Mouse (Mus musculus): ENCODE results near the gene Inca1. TPM values are rescaled to one million over a fixed set of nuclear protein-coding genes. Genes with fewer than 3 reads are reported as not detected.

The Inca1 gene
- polyA plus RNA-seq, 1 experiment, result 0.42 TPM

GRCm38 (mm10) chr11:70668335-70668770, 31.6 kb downstream of the Inca1 start:
- H3K4me3 ChIP-seq (ENCODE audit: insufficient read depth, poor library complexity, severe bottlenecking), result peak overlapping the region; percentile 23
- TF ChIP-seq CTCF (IDR thresholded peaks at IDR 0.05; ENCODE audit: control insufficient read depth, insufficient read depth, insufficient read length) (no peak), USF1 (IDR thresholded peaks at IDR 0.05; ENCODE audit: low read depth) (peak; percentile 65)
- H3ac ChIP-seq (ENCODE audit: control insufficient read depth, insufficient read length, low read depth), result peak overlapping the region; percentile 28
- H3K27me3 ChIP-seq (ENCODE audit: control insufficient read depth, insufficient read depth, insufficient read length), result no peaks in the 10 kb centered on the region
- H3K36me3 ChIP-seq (ENCODE audit: control insufficient read depth, insufficient read depth), result peaks cover 34% of the 10 kb centered on the region
- H3K79me2 ChIP-seq (ENCODE audit: control insufficient read depth, insufficient read depth), result peaks cover 41% of the 10 kb centered on the region
- peaks cover 20% of the 10 kb centered on the region for H3K79me3 ChIP-seq (ENCODE audit: low read depth)

GRCm38 (mm10) chr11:70667271-70668150, 32.4 kb downstream of the Inca1 start:
- Histone ChIP-seq H3K4me3 (ENCODE audit: insufficient read depth, poor library complexity, severe bottlenecking) (peak overlapping the region; percentile 23), H3ac (ENCODE audit: control insufficient read depth, insufficient read length, low read depth) (peak overlapping the region; percentile 28), H3K79me2 (ENCODE audit: control insufficient read depth, insufficient read depth) (peaks cover 41% of the 10 kb centered on the region), H3K27me3 (ENCODE audit: control insufficient read depth, insufficient read depth, insufficient read length) (no peaks in the 10 kb centered on the region), H3K79me3 (ENCODE audit: low read depth) (peaks cover 20% of the 10 kb centered on the region), H3K36me3 (ENCODE audit: control insufficient read depth, insufficient read depth) (peaks cover 40% of the 10 kb centered on the region)
- TF ChIP-seq USF1 (IDR thresholded peaks at IDR 0.05; ENCODE audit: low read depth) (no peak), MAX (IDR thresholded peaks at IDR 0.05) (no peak), CTCF (IDR thresholded peaks at IDR 0.05; ENCODE audit: control insufficient read depth, insufficient read depth, insufficient read length) (no peak), MYOD1 (IDR thresholded peaks at IDR 0.05; ENCODE audit: control insufficient read depth, insufficient read length, low read depth) (no peak), MYOG (IDR thresholded peaks at IDR 0.05; ENCODE audit: control insufficient read depth, extremely low read depth, insufficient read length) (no peak), CEBPB (IDR thresholded peaks at IDR 0.05; ENCODE audit: low read depth) (no peak), FOSL1 (IDR thresholded peaks at IDR 0.05; ENCODE audit: insufficient read depth, low read length, poor library complexity, severe bottlenecking) (no peak)

- no peak overlapping the region for H3K4me3 ChIP-seq (ENCODE audit: insufficient read depth, poor library complexity, severe bottlenecking)
- H3K79me2 ChIP-seq (ENCODE audit: control insufficient read depth, insufficient read depth), result peaks cover 45% of the 10 kb centered on the region
Measured at GRCm38 (mm10) chr11:70666687-70667086, 33.3 kb downstream of the Inca1 start.

GRCm38 (mm10) chr11:70664741-70665140, 35.2 kb downstream of the Inca1 start:
- Histone ChIP-seq H3K4me3 (ENCODE audit: insufficient read depth, poor library complexity, severe bottlenecking) (no peak overlapping the region), H3K36me3 (ENCODE audit: control insufficient read depth, insufficient read depth) (peaks cover 54% of the 10 kb centered on the region), H3K79me3 (ENCODE audit: low read depth) (peaks cover 33% of the 10 kb centered on the region), H3K79me2 (ENCODE audit: control insufficient read depth, insufficient read depth) (peaks cover 60% of the 10 kb centered on the region), H3ac (ENCODE audit: control insufficient read depth, insufficient read length, low read depth) (no peak overlapping the region), H3K27me3 (ENCODE audit: control insufficient read depth, insufficient read depth, insufficient read length) (no peaks in the 10 kb centered on the region)
- TF ChIP-seq CTCF (IDR thresholded peaks at IDR 0.05; ENCODE audit: control insufficient read depth, insufficient read depth, insufficient read length) (no peak), MYOD1 (IDR thresholded peaks at IDR 0.05; ENCODE audit: control insufficient read depth, insufficient read length, low read depth) (no peak), FOSL1 (IDR thresholded peaks at IDR 0.05; ENCODE audit: insufficient read depth, low read length, poor library complexity, severe bottlenecking) (no peak), CEBPB (IDR thresholded peaks at IDR 0.05; ENCODE audit: low read depth) (no peak), MYOG (IDR thresholded peaks at IDR 0.05; ENCODE audit: control insufficient read depth, extremely low read depth, insufficient read length) (no peak), MAX (IDR thresholded peaks at IDR 0.05) (no peak), USF1 (IDR thresholded peaks at IDR 0.05; ENCODE audit: low read depth) (no peak)

More at GRCm38 (mm10) chr11:70666687-70667086, 33.3 kb downstream of the Inca1 start:
- Histone ChIP-seq H3K27me3 (ENCODE audit: control insufficient read depth, insufficient read depth, insufficient read length) (no peaks in the 10 kb centered on the region), H3K36me3 (ENCODE audit: control insufficient read depth, insufficient read depth) (peaks cover 43% of the 10 kb centered on the region), H3ac (ENCODE audit: control insufficient read depth, insufficient read length, low read depth) (no peak overlapping the region), H3K79me3 (ENCODE audit: low read depth) (peaks cover 21% of the 10 kb centered on the region)
- TF ChIP-seq MYOD1 (IDR thresholded peaks at IDR 0.05; ENCODE audit: control insufficient read depth, insufficient read length, low read depth) (no peak), CTCF (IDR thresholded peaks at IDR 0.05; ENCODE audit: control insufficient read depth, insufficient read depth, insufficient read length) (no peak), FOSL1 (IDR thresholded peaks at IDR 0.05; ENCODE audit: insufficient read depth, low read length, poor library complexity, severe bottlenecking) (no peak), USF1 (IDR thresholded peaks at IDR 0.05; ENCODE audit: low read depth) (no peak)

- Histone ChIP-seq H3K4me3 (ENCODE audit: insufficient read depth, poor library complexity, severe bottlenecking) (no peak overlapping the region), H3ac (ENCODE audit: control insufficient read depth, insufficient read length, low read depth) (no peak overlapping the region), H3K79me2 (ENCODE audit: control insufficient read depth, insufficient read depth) (peaks cover 64% of the 10 kb centered on the region), H3K79me3 (ENCODE audit: low read depth) (peaks cover 41% of the 10 kb centered on the region), H3K36me3 (ENCODE audit: control insufficient read depth, insufficient read depth) (peaks cover 62% of the 10 kb centered on the region), H3K27me3 (ENCODE audit: control insufficient read depth, insufficient read depth, insufficient read length) (no peaks in the 10 kb centered on the region)
- TF ChIP-seq MAX (IDR thresholded peaks at IDR 0.05) (no peak), CEBPB (IDR thresholded peaks at IDR 0.05; ENCODE audit: low read depth) (no peak), FOSL1 (IDR thresholded peaks at IDR 0.05; ENCODE audit: insufficient read depth, low read length, poor library complexity, severe bottlenecking) (no peak)
Measured at GRCm38 (mm10) chr11:70663957-70664356, 36.0 kb downstream of the Inca1 start.

GRCm38 (mm10) chr11:70663101-70663500, 36.9 kb downstream of the Inca1 start:
- TF ChIP-seq CEBPB (IDR thresholded peaks at IDR 0.05; ENCODE audit: low read depth) (no peak), CTCF (IDR thresholded peaks at IDR 0.05; ENCODE audit: control insufficient read depth, insufficient read depth, insufficient read length) (no peak), MYOG (IDR thresholded peaks at IDR 0.05; ENCODE audit: control insufficient read depth, extremely low read depth, insufficient read length) (no peak), MAX (IDR thresholded peaks at IDR 0.05) (no peak), MYOD1 (IDR thresholded peaks at IDR 0.05; ENCODE audit: control insufficient read depth, insufficient read length, low read depth) (no peak), USF1 (IDR thresholded peaks at IDR 0.05; ENCODE audit: low read depth) (no peak), FOSL1 (IDR thresholded peaks at IDR 0.05; ENCODE audit: insufficient read depth, low read length, poor library complexity, severe bottlenecking) (no peak)
- Histone ChIP-seq H3K4me3 (ENCODE audit: insufficient read depth, poor library complexity, severe bottlenecking) (no peak overlapping the region), H3ac (ENCODE audit: control insufficient read depth, insufficient read length, low read depth) (no peak overlapping the region), H3K79me2 (ENCODE audit: control insufficient read depth, insufficient read depth) (peaks cover 73% of the 10 kb centered on the region), H3K27me3 (ENCODE audit: control insufficient read depth, insufficient read depth, insufficient read length) (no peaks in the 10 kb centered on the region), H3K36me3 (ENCODE audit: control insufficient read depth, insufficient read depth) (peaks cover 64% of the 10 kb centered on the region), H3K79me3 (ENCODE audit: low read depth) (peaks cover 49% of the 10 kb centered on the region)

Data from C2C12 (cell line).